Mouse (Mus musculus) limb, embryonic 12.5 days (tissue): ENCODE measurements around the gene Cacybp. TPM values are rescaled to one million over a fixed set of nuclear protein-coding genes. Genes with fewer than 3 reads are reported as not detected.

Experiments used
- ATAC-seq: fragments of 200-750 bp; cut with Nextera tagmentation; 2 replicates; pipeline ENCODE4 v1.8.0; 2017; ENCODE audit warnings: low read depth, moderate TSS enrichment; ENCODE audit not compliant: insufficient number of reproducible peaks, insufficient read depth, low FRiP score, low TSS enrichment
- H3K27ac ChIP-seq: fragments of 300-500 bp; sonication (generic); 2 replicates; pipeline ENCODE4 v1.5.1; 2016; ENCODE audit warnings: mild to moderate bottlenecking, moderate library complexity
- H3K27me3 ChIP-seq: fragments of 300-500 bp; sonication (generic); 2 replicates; pipeline ENCODE4 v1.6.1; 2016; ENCODE audit warnings: mild to moderate bottlenecking, moderate library complexity
- H3K36me3 ChIP-seq: fragments of 300-500 bp; sonication (generic); 2 replicates; pipeline ENCODE4 v1.6.1; 2016; ENCODE audit warnings: mild to moderate bottlenecking, moderate library complexity
- H3K4me1 ChIP-seq: fragments of 300-500 bp; sonication (generic); replicated peaks from 2 replicates; pipeline ENCODE4 v1.6.1; 2016
- H3K4me2 ChIP-seq: fragments of 300-500 bp; sonication (generic); 2 replicates; pipeline ENCODE4 v1.6.1; 2016; ENCODE audit warnings: mild to moderate bottlenecking, moderate library complexity
- H3K4me3 ChIP-seq: fragments of 300-500 bp; sonication (generic); replicated peaks from 2 replicates; pipeline ENCODE4 v1.5.1; 2016; ENCODE audit warnings: mild to moderate bottlenecking
- H3K9ac ChIP-seq: fragments of 300-500 bp; sonication (generic); replicated peaks from 2 replicates; pipeline ENCODE4 v1.6.1; 2016; ENCODE audit warnings: mild to moderate bottlenecking, moderate library complexity
- H3K9me3 ChIP-seq: fragments of 300-500 bp; sonication (generic); 2 replicates; pipeline ENCODE4 v1.6.1; 2016; ENCODE audit warnings: mild to moderate bottlenecking, moderate library complexity
- WGBS: fragments of 180-500 bp; shearing (Covaris S2); methylation state at CpG from one replicate; pipeline ENCODE4 v1.1.7; 2016; 5-methylcytosine and 5-hydroxymethylcytosine counted together
- polyA plus RNA-seq: library from polyadenylated mRNA; unstranded; fragments of >200 nt; fragmentation: Nextera tagmentation; extraction: Ambion mirVana; gene quantifications from 2 replicates; pipeline ENCODE4 v1.2.1, GENCODE M21; 2016

Cacybp gene
- polyA plus RNA-seq, 1 experiment from 2014 or later, result 254 TPM

DNA sequence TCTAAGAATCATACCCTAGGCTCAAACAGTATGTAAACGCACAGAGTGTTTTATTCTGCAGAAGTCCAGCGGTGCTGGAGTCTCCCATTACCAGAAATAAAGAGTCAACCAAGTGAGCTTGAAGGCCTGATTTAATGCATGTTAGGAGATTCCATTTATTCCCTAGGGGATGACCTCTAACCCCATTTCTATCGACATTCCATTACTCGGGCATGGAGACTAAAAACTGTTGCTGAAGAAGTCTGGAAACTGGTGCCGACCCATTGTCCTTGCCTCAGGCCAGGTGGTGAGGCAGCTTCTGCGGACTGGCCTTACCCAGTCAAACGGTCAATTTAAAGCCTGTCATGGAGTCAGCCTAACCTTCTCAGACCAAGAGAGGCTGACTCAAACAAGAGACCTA lies 1.5 kb upstream of the Cacybp start:
- Histone ChIP-seq H3K4me3 (no peak overlapping the region), H3K27ac (no peak overlapping the region), H3K27me3 (no peaks in the 10 kb centered on the region), H3K9ac (no peak overlapping the region), H3K36me3 (no peaks in the 10 kb centered on the region), H3K4me2 (peak overlapping the region; percentile 68; the same call in 1 of the 2 replicates), H3K4me1 (peaks cover 10% of the 10 kb centered on the region), H3K9me3 (no peaks in the 10 kb centered on the region)
- WGBS, result 88% methylated on average over 7 of the region's 7 CpGs
- ATAC-seq, result no peak

DNA sequence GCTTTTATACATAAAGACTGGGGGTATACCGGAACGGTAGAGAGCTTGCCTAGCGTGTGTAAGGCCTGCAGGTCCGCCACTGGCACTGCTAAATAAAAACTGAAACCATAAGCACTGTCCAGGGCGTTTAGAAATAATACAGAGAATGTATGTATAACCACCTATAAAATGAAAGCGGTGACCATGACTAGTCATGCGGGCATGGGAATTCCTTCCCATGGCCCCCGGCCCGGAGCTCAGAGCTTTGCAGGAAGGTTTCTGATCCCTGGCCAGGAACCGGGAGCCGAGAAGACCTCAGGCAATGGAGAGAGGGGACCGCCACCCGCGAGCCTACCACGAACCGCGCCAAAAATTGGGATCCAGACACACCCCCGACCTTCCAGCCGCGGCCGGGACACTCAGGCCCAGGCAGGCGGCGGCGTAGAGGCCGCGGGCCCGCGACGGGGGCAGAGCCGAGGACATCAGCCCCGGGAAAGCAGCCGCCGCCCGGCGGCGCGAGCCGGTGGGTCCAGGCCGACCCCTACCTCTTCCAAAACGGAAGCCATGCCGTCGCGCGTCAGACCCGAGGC lies 468 bp downstream of the Cacybp start:
- ATAC-seq, result peak; percentile 75
- H3K27me3 ChIP-seq, result no peaks in the 10 kb centered on the region
- WGBS, result under 1% methylated on average over 45 of the region's 45 CpGs
- H3K9ac ChIP-seq, result peak overlapping the region; percentile 93
- H3K4me1 ChIP-seq, result peaks cover 10% of the 10 kb centered on the region
- no peaks in the 10 kb centered on the region for H3K9me3 ChIP-seq
- H3K4me2 ChIP-seq, result peak overlapping the region; percentile 68
- peak overlapping the region; percentile 87 for H3K4me3 ChIP-seq
- peaks cover 9% of the 10 kb centered on the region; the same call in 1 of the 2 replicates for H3K36me3 ChIP-seq
- H3K27ac ChIP-seq, result peak overlapping the region; percentile 98

- H3K9ac ChIP-seq, result peak overlapping the region; percentile 93
- no peak for ATAC-seq
- H3K4me2 ChIP-seq, result peak overlapping the region; percentile 68
- H3K9me3 ChIP-seq, result no peaks in the 10 kb centered on the region
- peaks cover 10% of the 10 kb centered on the region for H3K4me1 ChIP-seq
- H3K27ac ChIP-seq, result peak overlapping the region; percentile 98; the same call in 1 of the 2 replicates
- peaks cover 14% of the 10 kb centered on the region for H3K36me3 ChIP-seq
- H3K27me3 ChIP-seq, result no peaks in the 10 kb centered on the region
- WGBS, result 2% methylated on average over 8 of the region's 8 CpGs
- peak overlapping the region; percentile 87 for H3K4me3 ChIP-seq
Observed at GRCm38 (mm10) chr1:160211597-160212122, 1.0 kb downstream of the Cacybp start.

DNA sequence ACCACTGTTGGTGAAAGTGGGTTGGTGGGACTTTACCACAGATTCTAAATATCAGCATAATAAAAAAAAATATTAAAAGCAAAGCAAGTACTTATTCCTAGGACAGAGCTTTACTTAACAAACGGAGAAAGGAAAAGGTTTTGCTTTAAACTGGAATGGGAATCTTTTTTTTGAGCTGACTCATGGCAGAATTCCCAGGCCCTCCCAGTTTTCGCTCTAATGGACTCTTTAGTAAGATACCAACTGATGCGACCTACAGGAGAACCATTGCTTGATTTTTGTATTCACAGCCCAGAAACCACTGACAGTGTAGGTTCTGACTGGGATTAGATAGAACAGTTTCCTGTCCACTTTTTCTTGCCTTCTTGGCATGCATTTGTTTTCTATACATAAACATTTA lies 2.1 kb downstream of the Cacybp start:
- no peak for ATAC-seq
- no peak overlapping the region for H3K27ac ChIP-seq
- 74% methylated on average over 3 of the region's 3 CpGs for WGBS

GRCm38 (mm10) chr1:160209844-160210243 lies 2.8 kb downstream of the Cacybp start:
- Histone ChIP-seq H3K4me1 (peaks cover 10% of the 10 kb centered on the region), H3K4me3 (no peak overlapping the region), H3K36me3 (peaks cover 31% of the 10 kb centered on the region), H3K9me3 (no peaks in the 10 kb centered on the region), H3K9ac (no peak overlapping the region), H3K4me2 (no peak overlapping the region), H3K27ac (no peak overlapping the region), H3K27me3 (no peaks in the 10 kb centered on the region)
- 85% methylated on average over 2 of the region's 2 CpGs for WGBS
- no peak for ATAC-seq

More for the DNA sequence above, 2.1 kb downstream of the Cacybp start:
- H3K4me3 ChIP-seq, result peak overlapping the region; percentile 87
- no peaks in the 10 kb centered on the region for H3K27me3 ChIP-seq
- H3K9ac ChIP-seq, result no peak overlapping the region
- peak overlapping the region; percentile 68 for H3K4me2 ChIP-seq
- H3K4me1 ChIP-seq, result peaks cover 10% of the 10 kb centered on the region
- no peaks in the 10 kb centered on the region for H3K9me3 ChIP-seq
- peaks cover 25% of the 10 kb centered on the region for H3K36me3 ChIP-seq

DNA sequence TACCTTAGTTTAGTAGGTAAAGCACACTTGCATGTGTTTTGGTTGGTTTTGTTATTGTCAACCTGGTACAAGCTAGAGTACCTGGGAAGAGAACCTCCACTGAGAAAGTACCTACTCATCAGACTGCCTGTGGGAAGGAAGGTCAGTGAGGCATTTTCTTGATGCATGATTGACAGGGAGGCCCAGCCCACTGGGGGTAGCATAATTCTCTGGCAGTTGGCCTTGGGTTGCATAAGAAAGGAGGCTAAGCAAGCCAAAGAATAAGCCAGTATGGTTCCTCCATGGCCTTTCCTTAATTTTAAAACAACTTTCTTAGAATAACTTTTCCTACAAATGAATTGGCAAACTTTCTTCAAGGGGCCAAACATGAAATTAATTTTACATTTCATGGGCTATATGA lies 7.2 kb downstream of the Cacybp start:
- ATAC-seq, result no peak
- Histone ChIP-seq H3K4me2 (no peak overlapping the region), H3K4me3 (no peak overlapping the region), H3K9ac (no peak overlapping the region), H3K36me3 (peaks cover 70% of the 10 kb centered on the region), H3K9me3 (no peaks in the 10 kb centered on the region), H3K27me3 (no peaks in the 10 kb centered on the region), H3K4me1 (0 out of 2 replicates have a peak, but pooled peaks cover under 1% of the 10 kb centered on the region), H3K27ac (no peak overlapping the region)

DNA sequence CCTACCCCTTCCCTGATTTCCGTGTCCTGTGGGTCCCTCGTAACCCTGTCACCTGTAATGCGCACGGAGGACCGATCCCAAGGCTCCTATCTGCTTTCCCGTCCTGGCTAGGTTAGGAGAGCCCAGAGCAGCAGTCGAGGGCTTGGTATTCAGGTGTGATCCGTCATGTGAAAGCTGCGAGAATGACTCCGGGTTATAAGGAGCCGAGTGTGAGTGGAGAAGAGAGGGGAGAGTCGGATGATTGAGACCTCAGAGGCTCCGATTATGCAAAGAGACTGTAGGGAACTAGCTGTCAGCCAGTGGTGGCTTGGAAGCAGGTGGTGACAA lies 17.4 kb downstream of the Cacybp start:
- Histone ChIP-seq H3K4me1 (peaks cover 3% of the 10 kb centered on the region), H3K4me3 (peak overlapping the region; percentile 83), H3K9me3 (no peaks in the 10 kb centered on the region), H3K27me3 (no peaks in the 10 kb centered on the region), H3K9ac (peak overlapping the region; percentile 79), H3K27ac (peak overlapping the region; percentile 79), H3K36me3 (peaks cover 28% of the 10 kb centered on the region), H3K4me2 (peak overlapping the region; percentile 82)
- WGBS, result 0% methylated on average over 13 of the region's 13 CpGs
- no peak for ATAC-seq

DNA sequence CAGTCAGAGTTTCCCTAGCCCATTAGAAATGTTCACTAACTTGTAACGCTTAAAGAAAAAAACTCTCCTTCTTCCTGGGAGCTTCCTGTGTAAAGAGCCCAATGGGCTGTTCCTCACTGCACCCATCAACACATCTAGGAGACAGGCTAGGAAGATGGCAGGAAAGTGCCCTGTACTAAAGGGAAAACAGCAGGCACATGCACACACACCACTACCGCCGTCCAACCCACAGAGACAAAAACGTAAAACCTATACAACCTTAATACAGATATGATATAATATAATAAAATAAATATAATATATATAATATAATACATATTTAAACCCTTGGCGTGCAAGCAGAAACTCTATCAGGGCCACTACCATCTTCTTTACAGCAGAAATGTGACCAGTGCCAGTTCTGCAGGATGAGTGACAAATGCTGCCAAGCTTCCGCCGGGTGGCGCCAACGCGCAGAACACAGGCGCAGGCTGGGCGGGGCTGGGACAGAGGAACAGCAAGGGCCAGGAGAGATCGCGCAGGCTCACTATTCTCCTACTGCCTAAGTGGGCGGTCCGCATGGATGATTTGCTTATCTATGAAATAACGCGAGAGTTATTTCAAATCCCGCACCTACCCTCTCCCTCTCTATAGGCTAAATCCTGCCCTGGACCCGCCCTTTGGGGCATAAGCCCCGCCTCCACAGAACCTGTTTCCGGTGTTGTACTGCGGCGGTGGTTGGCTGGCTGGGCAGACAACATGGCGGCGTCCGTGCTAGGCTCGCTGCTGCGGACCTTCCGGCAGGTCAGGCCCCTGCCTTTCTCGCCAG lies 17.9 kb downstream of the Cacybp start, which contains the start of gene Mrps14:
Gene Mrps14 (plus strand): TSS at position 687 of the 808 bp plus-strand sequence.
- WGBS, result 8% methylated on average over 31 of the region's 31 CpGs
- peak; percentile 99 for ATAC-seq
- H3K27me3 ChIP-seq, result no peaks in the 10 kb centered on the region

DNA sequence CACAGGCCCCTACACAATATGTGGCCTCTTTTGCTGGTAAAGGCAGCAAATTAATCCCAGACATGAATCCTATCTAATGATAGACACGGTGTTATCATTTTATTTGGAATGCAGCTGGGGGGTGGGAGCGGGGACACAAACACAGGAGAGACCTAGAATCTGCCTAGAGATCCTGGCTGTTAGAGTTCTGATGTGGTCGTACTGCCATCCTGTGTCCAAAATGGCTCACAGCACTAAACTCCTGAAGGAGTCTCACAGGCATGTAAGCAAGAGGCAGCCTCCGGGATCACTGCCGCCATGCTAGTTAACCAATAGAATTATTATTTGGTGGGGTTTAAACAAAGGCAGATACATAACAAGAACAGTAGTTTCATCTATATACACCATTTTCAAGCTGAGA lies 28.2 kb downstream of the Cacybp start:
- Histone ChIP-seq H3K27me3 (no peaks in the 10 kb centered on the region), H3K9me3 (no peaks in the 10 kb centered on the region), H3K36me3 (no peaks in the 10 kb centered on the region), H3K4me2 (0 out of 2 replicates have a peak overlapping the region, but pooled peaks have one; percentile 13), H3K9ac (no peak overlapping the region), H3K27ac (no peak overlapping the region), H3K4me3 (no peak overlapping the region), H3K4me1 (peaks cover 5% of the 10 kb centered on the region; the same call in 1 of the 2 replicates)
- ATAC-seq, result peak; percentile 72; the same call in 1 of the 2 replicates
- 17% methylated on average over 5 of the region's 5 CpGs for WGBS

More for the DNA sequence above, 17.9 kb downstream of the Cacybp start, which contains the start of gene Mrps14:
- Histone ChIP-seq H3K9ac (peak within 1 kb of the TSS; percentile 79), H3K4me3 (peak within 1 kb of the TSS; percentile 83), H3K36me3 (peaks cover 23% of the 10 kb centered on the region), H3K4me1 (peaks cover 3% of the 10 kb centered on the region), H3K27ac (peak within 1 kb of the TSS; percentile 79), H3K9me3 (no peaks in the 10 kb centered on the region), H3K4me2 (peak within 1 kb of the TSS; percentile 82)

DNA sequence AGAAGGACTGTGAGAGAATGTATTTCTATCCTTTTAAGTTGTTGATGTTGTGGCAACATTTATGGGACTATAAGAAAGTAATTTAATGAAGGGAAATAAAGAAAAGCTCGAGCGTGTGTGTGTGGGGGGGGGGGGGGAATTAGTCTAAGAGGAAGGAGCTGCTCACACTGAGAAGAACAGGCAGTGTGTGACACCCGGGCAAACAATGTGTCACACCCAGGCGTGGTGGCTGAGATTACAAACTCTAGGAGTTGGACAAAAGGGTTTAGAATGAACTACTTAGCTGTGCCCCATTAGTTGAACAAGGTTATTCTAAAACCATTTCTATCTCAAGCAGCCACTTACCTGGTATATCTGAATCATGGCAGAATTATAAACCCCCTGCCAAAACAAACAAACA lies 31.5 kb downstream of the Cacybp start:
- 54% methylated on average over 4 of the region's 4 CpGs for WGBS
- Histone ChIP-seq H3K4me2 (peak overlapping the region; percentile 1; the same call in 1 of the 2 replicates), H3K4me1 (peaks cover 5% of the 10 kb centered on the region; the same call in 1 of the 2 replicates), H3K9me3 (no peaks in the 10 kb centered on the region), H3K4me3 (no peak overlapping the region), H3K36me3 (no peaks in the 10 kb centered on the region), H3K9ac (no peak overlapping the region), H3K27me3 (no peaks in the 10 kb centered on the region), H3K27ac (no peak overlapping the region)
- no peak for ATAC-seq

DNA sequence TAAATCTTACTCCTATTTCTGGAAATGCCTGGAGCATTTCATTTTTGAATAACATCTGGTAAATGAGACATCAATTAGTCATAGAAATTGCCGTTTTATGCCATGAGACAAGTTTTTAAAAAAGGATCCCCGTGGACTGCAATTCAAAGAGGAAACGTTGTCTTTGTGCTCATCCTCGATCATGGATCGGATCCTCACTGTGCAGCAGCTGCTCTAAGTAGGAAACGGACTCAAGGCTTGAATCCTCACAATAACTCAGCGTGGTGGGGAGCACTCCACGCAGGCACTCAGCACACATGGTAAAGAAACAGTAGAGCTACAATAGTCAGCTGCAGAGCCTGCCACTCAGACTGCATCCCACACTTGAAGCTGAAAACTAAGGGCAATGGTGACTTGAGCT lies 35.8 kb downstream of the Cacybp start:
- no peak for ATAC-seq
- 85% methylated on average over 8 of the region's 8 CpGs for WGBS
- no peak overlapping the region for H3K4me2 ChIP-seq

More for the DNA sequence above, 35.8 kb downstream of the Cacybp start:
- Histone ChIP-seq H3K27me3 (no peaks in the 10 kb centered on the region), H3K9me3 (no peaks in the 10 kb centered on the region), H3K9ac (no peak overlapping the region), H3K36me3 (no peaks in the 10 kb centered on the region), H3K4me1 (peaks cover 5% of the 10 kb centered on the region; the same call in 1 of the 2 replicates), H3K4me3 (no peak overlapping the region), H3K27ac (no peak overlapping the region)
